Mouse (Mus musculus) stomach, postnatal 0 days (tissue): Measurements from ENCODE around the gene Phlda1. TPM values are rescaled to one million over a fixed set of nuclear protein-coding genes. Genes with fewer than 3 reads are reported as not detected.
A peak's percentile ranks its signal among the peaks of the same experiment; 100 is the strongest.

ENCODE experiments used
- ATAC-seq: fragments of 200-750 bp; cut with Nextera tagmentation; 2 replicates; pipeline ENCODE4 v1.8.0; 2017; ENCODE audit not compliant: low FRiP score, low TSS enrichment
- DNase-seq: peaks from one replicate; pipeline ENCODE4 v3.0.0-alpha.2; 2016; ENCODE audit warnings: low spot score
- H3K27ac ChIP-seq: fragments of 300-500 bp; sonication (generic); replicated peaks from 2 replicates; pipeline ENCODE4 v1.5.1; 2014; ENCODE audit warnings: mild to moderate bottlenecking, control low read depth
- H3K27me3 ChIP-seq: fragments of 300-500 bp; sonication (generic); 2 replicates; pipeline ENCODE4 v1.6.1; 2014; ENCODE audit warnings: low read length; ENCODE audit not compliant: control insufficient read depth, insufficient read depth
- H3K36me3 ChIP-seq: fragments of 300-500 bp; sonication (generic); 2 replicates; pipeline ENCODE4 v1.6.1; 2014; ENCODE audit warnings: low read length, mixed read lengths; ENCODE audit not compliant: control insufficient read depth, insufficient read depth
- H3K4me1 ChIP-seq: fragments of 300-500 bp; sonication (generic); replicated peaks from 2 replicates; pipeline ENCODE4 v1.6.1; 2014; ENCODE audit warnings: antibody characterized with exemption; ENCODE audit not compliant: control insufficient read depth, insufficient read depth
- H3K4me2 ChIP-seq: fragments of 300-500 bp; sonication (generic); replicated peaks from 2 replicates; pipeline ENCODE4 v1.6.1; 2014; ENCODE audit warnings: low read depth, mild to moderate bottlenecking, control low read depth, moderate library complexity
- H3K4me3 ChIP-seq: fragments of 300-500 bp; sonication (generic); 2 replicates; pipeline ENCODE4 v1.5.1; 2014; ENCODE audit warnings: low read depth, low read length, control low read depth
- H3K9ac ChIP-seq: fragments of 300-500 bp; sonication (generic); 2 replicates; pipeline ENCODE4 v1.6.1; 2014; ENCODE audit warnings: mild to moderate bottlenecking, low read length, control low read depth, mixed read lengths
- H3K9me3 ChIP-seq: fragments of 300-500 bp; sonication (generic); 2 replicates; pipeline ENCODE4 v1.6.1; 2016; ENCODE audit warnings: low read length; ENCODE audit not compliant: control insufficient read depth
- CTCF ChIP-seq: IDR thresholded peaks from 2 replicates; pipeline ENCODE4 v1.5.1; 2016; ENCODE audit warnings: antibody characterized with exemption, low read depth, mild to moderate bottlenecking, moderate library complexity
- EP300 ChIP-seq: optimal IDR thresholded peaks from 2 replicates; pipeline ENCODE3; 2016; ENCODE audit warnings: antibody characterized with exemption
- WGBS: fragments of 180-500 bp; shearing (Covaris S2); extraction: QIAGEN DNeasy Blood & Tissue Kit; methylation state at CpG from one replicate; pipeline ENCODE4 v1.1.7; 2014; 5-methylcytosine and 5-hydroxymethylcytosine counted together
- polyA plus RNA-seq: library from polyadenylated mRNA; unstranded; fragments of >200 nt; fragmentation: Nextera tagmentation; extraction: Ambion mirVana; gene quantifications from 2 replicates; pipeline ENCODE4 v1.2.1, GENCODE M21; 2015

Phlda1 gene
- polyA plus RNA-seq, 1 experiment from 2014 or later, result 29.6 TPM

- ATAC-seq, result no peak
- Histone ChIP-seq H3K9ac (no peak overlapping the region), H3K4me1 (no peaks in the 10 kb centered on the region; the same call in 1 of the 2 replicates), H3K27me3 (no peaks in the 10 kb centered on the region), H3K9me3 (no peaks in the 10 kb centered on the region), H3K36me3 (no peaks in the 10 kb centered on the region), H3K4me3 (peak overlapping the region; percentile 13; the same call in 1 of the 2 replicates), H3K27ac (0 out of 2 replicates have a peak overlapping the region, but pooled peaks have one; percentile 46), H3K4me2 (peak overlapping the region; percentile 35)
- TF ChIP-seq CTCF, result no peak
- no peak for DNase-seq
- WGBS, result 72% methylated on average over 19 of the region's 19 CpGs
Measured at GRCm38 (mm10) chr10:111537410-111537809, 31.3 kb downstream of the Phlda1 start.

GRCm38 (mm10) chr10:111539724-111540324 lies 33.7 kb downstream of the Phlda1 start:
- no peak overlapping the region for H3K4me2 ChIP-seq
- H3K27ac ChIP-seq, result peak overlapping the region; percentile 31
- no peaks in the 10 kb centered on the region for H3K27me3 ChIP-seq
- H3K4me1 ChIP-seq, result peaks cover 8% of the 10 kb centered on the region
- 44% methylated on average over 9 of the region's 9 CpGs for WGBS
- H3K36me3 ChIP-seq, result no peaks in the 10 kb centered on the region
- H3K4me3 ChIP-seq, result no peak overlapping the region
- ATAC-seq (peak; percentile 81), DNase-seq (peak; percentile 51)
- no peak overlapping the region for H3K9ac ChIP-seq
- TF ChIP-seq CTCF, result no peak
- no peak for TF ChIP-seq EP300
- no peaks in the 10 kb centered on the region for H3K9me3 ChIP-seq

DNA sequence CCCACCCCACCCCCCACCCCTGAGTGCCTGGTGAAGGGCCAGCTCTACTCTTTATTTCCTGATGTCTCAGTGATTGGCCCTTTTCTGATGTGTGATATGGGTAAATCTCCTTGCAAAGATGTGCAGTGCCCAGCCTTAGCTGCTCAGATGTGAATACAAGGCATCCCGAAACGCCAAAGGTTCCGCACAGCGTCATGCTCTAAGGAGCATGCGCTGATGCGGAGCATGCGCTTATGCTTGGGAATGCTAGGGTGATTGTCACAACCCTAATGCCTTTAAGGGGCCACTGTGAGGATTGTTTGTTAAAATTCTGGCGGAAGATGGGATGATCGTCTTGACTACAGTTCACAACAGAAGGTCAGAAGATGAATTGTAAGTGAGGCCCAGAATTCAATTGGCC lies 34.6 kb downstream of the Phlda1 start:
- Histone ChIP-seq H3K4me2 (no peak overlapping the region), H3K9ac (no peak overlapping the region), H3K4me3 (no peak overlapping the region), H3K27ac (no peak overlapping the region), H3K4me1 (peaks cover 8% of the 10 kb centered on the region), H3K36me3 (no peaks in the 10 kb centered on the region), H3K27me3 (no peaks in the 10 kb centered on the region), H3K9me3 (no peaks in the 10 kb centered on the region)
- TF ChIP-seq EP300, result no peak
- TF ChIP-seq CTCF, result no peak
- DNase-seq, result no peak
- 93% methylated on average over 9 of the region's 9 CpGs for WGBS
- no peak for ATAC-seq

DNA sequence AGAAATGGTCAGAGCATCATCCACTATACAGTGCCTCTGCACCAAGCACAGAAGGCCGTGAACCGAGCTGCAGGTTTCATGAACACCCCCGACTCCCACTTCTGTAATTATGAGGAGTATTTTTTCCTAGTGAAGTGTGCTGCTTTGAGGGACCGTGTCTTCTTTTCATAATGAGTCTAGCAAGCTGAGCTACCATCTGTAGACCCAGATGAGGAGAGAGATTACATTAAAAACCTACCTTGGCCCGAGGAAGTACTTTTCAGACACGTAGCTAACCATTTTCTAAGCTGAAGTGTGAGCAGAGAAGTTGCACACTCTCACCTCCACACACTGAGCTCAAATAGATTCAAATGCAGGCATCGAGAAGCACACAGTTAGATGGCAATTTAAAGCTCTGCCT lies 37.0 kb downstream of the Phlda1 start:
- H3K27ac ChIP-seq, result peak overlapping the region; percentile 45; the same call in 1 of the 2 replicates
- TF ChIP-seq EP300 (no peak), CTCF (no peak)
- no peaks in the 10 kb centered on the region for H3K9me3 ChIP-seq

GRCm38 (mm10) chr10:111543781-111544260 lies 37.7 kb downstream of the Phlda1 start:
- H3K27ac ChIP-seq, result peak overlapping the region; percentile 45
- TF ChIP-seq CTCF, result no peak
- H3K36me3 ChIP-seq, result no peaks in the 10 kb centered on the region
- DNase-seq (peak; percentile 72), ATAC-seq (peak; percentile 82)
- no peak overlapping the region for H3K4me2 ChIP-seq
- no peaks in the 10 kb centered on the region for H3K9me3 ChIP-seq
- H3K27me3 ChIP-seq, result no peaks in the 10 kb centered on the region
- 10% methylated on average over 7 of the region's 7 CpGs for WGBS
- peaks cover 8% of the 10 kb centered on the region for H3K4me1 ChIP-seq
- H3K4me3 ChIP-seq, result no peak overlapping the region
- no peak overlapping the region for H3K9ac ChIP-seq

More for the DNA sequence above, 37.0 kb downstream of the Phlda1 start:
- H3K4me1 ChIP-seq, result peaks cover 8% of the 10 kb centered on the region
- DNase-seq, result no peak
- WGBS, result 86% methylated on average over 7 of the region's 7 CpGs
- no peaks in the 10 kb centered on the region for H3K36me3 ChIP-seq
- ATAC-seq, result no peak
- H3K9ac ChIP-seq, result no peak overlapping the region
- no peak overlapping the region for H3K4me3 ChIP-seq
- H3K27me3 ChIP-seq, result no peaks in the 10 kb centered on the region
- H3K4me2 ChIP-seq, result no peak overlapping the region

- Histone ChIP-seq H3K9me3 (no peaks in the 10 kb centered on the region), H3K36me3 (no peaks in the 10 kb centered on the region), H3K4me3 (no peak overlapping the region), H3K9ac (no peak overlapping the region), H3K4me2 (no peak overlapping the region), H3K27ac (no peak overlapping the region; the same call in 1 of the 2 replicates), H3K27me3 (no peaks in the 10 kb centered on the region), H3K4me1 (peaks cover 8% of the 10 kb centered on the region)
- DNase-seq, result no peak
- TF ChIP-seq EP300, result no peak
- no peak for TF ChIP-seq CTCF
- 85% methylated on average over 4 of the region's 4 CpGs for WGBS
- ATAC-seq, result no peak
Measured at GRCm38 (mm10) chr10:111544311-111544710, 38.2 kb downstream of the Phlda1 start.
